Mouse (Mus musculus) heart, embryonic 11.5 days (tissue): ENCODE results near the gene Cx3cr1. TPM values are rescaled to one million over a fixed set of nuclear protein-coding genes. Genes with fewer than 3 reads are reported as not detected.

ENCODE experiments used
- ATAC-seq: fragments of 200-750 bp; cut with Nextera tagmentation; replicated peaks from 2 replicates; pipeline ENCODE4 v1.8.0; 2017; ENCODE audit warnings: moderate library complexity; ENCODE audit not compliant: insufficient number of reproducible peaks, low FRiP score, low TSS enrichment
- H3K27ac ChIP-seq: fragments of 300-500 bp; sonication (generic); 2 replicates; pipeline ENCODE4 v1.5.1; 2014; ENCODE audit warnings: mild to moderate bottlenecking, low read depth, low read length
- H3K27me3 ChIP-seq: fragments of 300-500 bp; sonication (generic); 2 replicates; pipeline ENCODE4 v1.6.1; 2014; ENCODE audit warnings: mild to moderate bottlenecking, low read length, mixed read lengths; ENCODE audit not compliant: control insufficient read depth, insufficient read depth
- H3K36me3 ChIP-seq: fragments of 300-500 bp; sonication (generic); 2 replicates; pipeline ENCODE4 v1.6.1; 2014; ENCODE audit warnings: mild to moderate bottlenecking, low read length, moderate library complexity, mixed read lengths; ENCODE audit not compliant: control insufficient read depth, insufficient read depth
- H3K4me1 ChIP-seq: fragments of 300-500 bp; sonication (generic); 2 replicates; pipeline ENCODE4 v1.6.1; 2014; ENCODE audit warnings: low read length; ENCODE audit not compliant: control insufficient read depth, insufficient read depth
- H3K4me2 ChIP-seq: fragments of 300-500 bp; sonication (generic); 2 replicates; pipeline ENCODE4 v1.6.1; 2014; ENCODE audit warnings: mild to moderate bottlenecking, moderate library complexity
- H3K4me3 ChIP-seq: fragments of 300-500 bp; sonication (generic); 2 replicates; pipeline ENCODE4 v1.5.1; 2014; ENCODE audit warnings: low read depth, low read length
- H3K9ac ChIP-seq: fragments of 300-500 bp; sonication (generic); 2 replicates; pipeline ENCODE4 v1.6.1; 2014; ENCODE audit warnings: mild to moderate bottlenecking, low read depth, low read length, moderate library complexity
- H3K9me3 ChIP-seq: fragments of 300-500 bp; sonication (generic); replicated peaks from 2 replicates; pipeline ENCODE4 v1.6.1; 2016; ENCODE audit warnings: low read length; ENCODE audit not compliant: control insufficient read depth
- WGBS: fragments of 180-500 bp; shearing (Covaris S2); extraction: QIAGEN DNeasy Blood & Tissue Kit; methylation state at CpG from one replicate; pipeline ENCODE4 v1.1.7; 2014; ENCODE audit not compliant: insufficient replicate concordance; 5-methylcytosine and 5-hydroxymethylcytosine counted together
- polyA plus RNA-seq: library from polyadenylated mRNA; unstranded; fragments of >200 nt; fragmentation: Nextera tagmentation; extraction: Ambion mirVana; gene quantifications from 2 replicates; pipeline ENCODE4 v1.2.1, GENCODE M21; 2014

The Cx3cr1 gene
- polyA plus RNA-seq, 1 experiment from 2014 or later: 3.1 TPM

GRCm38 (mm10) chr9:119996080-119996479, 73.6 kb downstream of the Cx3cr1 start:
- Histone ChIP-seq H3K4me2 (no peak overlapping the region), H3K4me1 (no peaks in the 10 kb centered on the region), H3K27ac (no peak overlapping the region), H3K9ac (no peak overlapping the region), H3K9me3 (no peaks in the 10 kb centered on the region), H3K36me3 (no peaks in the 10 kb centered on the region), H3K4me3 (no peak overlapping the region), H3K27me3 (no peaks in the 10 kb centered on the region)
- ATAC-seq: no peak
- 88% methylated on average over 4 of the region's 4 CpGs for whole genome bisulfite sequencing

- no peaks in the 10 kb centered on the region for H3K36me3 ChIP-seq
- H3K4me2 ChIP-seq: no peak overlapping the region
- no peak overlapping the region for H3K9ac ChIP-seq
- no peaks in the 10 kb centered on the region for H3K9me3 ChIP-seq
- no peak overlapping the region for H3K4me3 ChIP-seq
- 52% methylated on average over 7 of the region's 7 CpGs for WGBS
- no peak for ATAC-seq
- no peaks in the 10 kb centered on the region for H3K4me1 ChIP-seq
- no peaks in the 10 kb centered on the region for H3K27me3 ChIP-seq
- H3K27ac ChIP-seq: no peak overlapping the region
Measured at GRCm38 (mm10) chr9:119994207-119994606, 75.5 kb downstream of the Cx3cr1 start.

GRCm38 (mm10) chr9:119993092-119993844, 76.4 kb downstream of the Cx3cr1 start:
- 53% methylated on average over 10 of the region's 10 CpGs for WGBS
- Histone ChIP-seq H3K9ac (no peak overlapping the region), H3K4me2 (no peak overlapping the region), H3K9me3 (no peaks in the 10 kb centered on the region), H3K27ac (no peak overlapping the region), H3K27me3 (no peaks in the 10 kb centered on the region), H3K36me3 (no peaks in the 10 kb centered on the region), H3K4me3 (no peak overlapping the region), H3K4me1 (no peaks in the 10 kb centered on the region)
- no peak for ATAC-seq

GRCm38 (mm10) chr9:119991310-119991709, 78.4 kb downstream of the Cx3cr1 start:
- H3K4me1 ChIP-seq: no peaks in the 10 kb centered on the region
- H3K9me3 ChIP-seq: no peaks in the 10 kb centered on the region
- H3K36me3 ChIP-seq: no peaks in the 10 kb centered on the region
- no peak overlapping the region for H3K27ac ChIP-seq
- no peak overlapping the region for H3K9ac ChIP-seq
- no peak overlapping the region for H3K4me3 ChIP-seq
- no peak overlapping the region for H3K4me2 ChIP-seq
- no peak for ATAC-seq
- no peaks in the 10 kb centered on the region for H3K27me3 ChIP-seq
- 21% methylated on average over 5 of the region's 5 CpGs for WGBS

- no peak for ATAC-seq
- H3K27ac ChIP-seq: no peak overlapping the region
- WGBS: 44% methylated on average over 7 of the region's 7 CpGs
- peaks cover 10% of the 10 kb centered on the region for H3K4me1 ChIP-seq
- H3K4me3 ChIP-seq: no peak overlapping the region
- H3K4me2 ChIP-seq: no peak overlapping the region
- H3K9ac ChIP-seq: no peak overlapping the region
- no peaks in the 10 kb centered on the region for H3K36me3 ChIP-seq
- H3K27me3 ChIP-seq: no peaks in the 10 kb centered on the region
- no peaks in the 10 kb centered on the region for H3K9me3 ChIP-seq
Measured at GRCm38 (mm10) chr9:119988304-119988703, 81.4 kb downstream of the Cx3cr1 start.

- Histone ChIP-seq H3K9ac (no peak overlapping the region), H3K4me2 (no peak overlapping the region), H3K27ac (no peak overlapping the region), H3K4me3 (no peak overlapping the region), H3K9me3 (no peaks in the 10 kb centered on the region), H3K36me3 (no peaks in the 10 kb centered on the region), H3K27me3 (no peaks in the 10 kb centered on the region), H3K4me1 (peaks cover 29% of the 10 kb centered on the region)
- WGBS: 77% methylated on average over 10 of the region's 10 CpGs
- ATAC-seq: no peak
Measured at GRCm38 (mm10) chr9:119985881-119986574, 83.7 kb downstream of the Cx3cr1 start.

- ATAC-seq: no peak
- H3K4me3 ChIP-seq: peak within 1 kb of the TSS; percentile 75
- H3K9ac ChIP-seq: peak within 1 kb of the TSS; percentile 84
- H3K4me1 ChIP-seq: peaks cover 43% of the 10 kb centered on the region
- peak within 1 kb of the TSS; percentile 95 for H3K4me2 ChIP-seq
- no peaks in the 10 kb centered on the region for H3K9me3 ChIP-seq
- H3K27ac ChIP-seq: peak within 1 kb of the TSS; percentile 98
- H3K27me3 ChIP-seq: no peaks in the 10 kb centered on the region
- 6% methylated on average over 14 of the region's 14 CpGs for WGBS
- H3K36me3 ChIP-seq: no peaks in the 10 kb centered on the region
Measured at GRCm38 (mm10) chr9:119984536-119985011, 85.1 kb downstream of the Cx3cr1 start, which contains the start of gene Csrnp1. Gene Csrnp1 (minus strand): TSS chr9:119984658.

- H3K27ac ChIP-seq: peak overlapping the region; percentile 98
- H3K4me2 ChIP-seq: peak overlapping the region; percentile 95
- no peaks in the 10 kb centered on the region for H3K36me3 ChIP-seq
- no peaks in the 10 kb centered on the region for H3K9me3 ChIP-seq
- H3K27me3 ChIP-seq: no peaks in the 10 kb centered on the region
- peak overlapping the region; percentile 75 for H3K4me3 ChIP-seq
- ATAC-seq: peak; percentile 83
- H3K4me1 ChIP-seq: peaks cover 50% of the 10 kb centered on the region
- 1% methylated on average over 66 of the region's 79 CpGs for WGBS
- H3K9ac ChIP-seq: peak overlapping the region; percentile 84
Measured at GRCm38 (mm10) chr9:119983585-119984535, 85.8 kb downstream of the Cx3cr1 start.
